Mouse (Mus musculus): ENCODE results near the gene Ctr9.

DNA sequence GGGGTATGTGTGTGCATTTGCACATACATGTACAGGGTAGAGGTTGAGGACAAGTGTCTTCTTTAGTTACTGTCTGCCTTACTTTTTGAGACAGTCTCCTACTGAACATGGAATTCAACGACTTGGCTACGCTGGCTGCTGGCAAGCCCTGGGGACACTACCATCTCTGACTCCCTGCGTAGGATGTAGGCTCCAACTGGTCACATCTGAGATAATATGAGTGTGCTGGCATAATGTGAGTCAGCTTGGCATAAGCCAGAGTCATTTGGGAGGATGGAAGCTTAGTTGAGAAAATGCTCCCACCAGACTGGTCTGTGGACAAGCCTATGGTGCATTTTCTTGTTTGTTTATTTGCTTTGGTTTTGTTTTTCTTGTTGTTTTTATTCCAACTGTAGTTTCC lies 40.7 kb upstream of the Ctr9 start:
- TF ChIP-seq CTCF (IDR thresholded peaks at IDR 0.05; ENCODE audit: borderline replicate concordance, insufficient read depth, low read length): no peak
- no peak for TF ChIP-seq POLR2A (IDR thresholded peaks at IDR 0.05; ENCODE audit: low read depth, low read length)

Measured in embryonic fibroblast, embryonic 13.5 days (primary cell).